Mouse (Mus musculus) neural tube, embryonic 13.5 days (tissue): ENCODE measurements at regions not wholly inside any gene's neighbourhood (a gene's known extent, or its start where the extent isn't known, plus 50 kb on each side); places are given as distances from the start of the nearest gene placed in this dataset.

Source experiments
- ATAC-seq: fragments of 200-750 bp; cut with Nextera tagmentation; 2 replicates; pipeline ENCODE4 v1.8.0; 2017; ENCODE audit warnings: low read depth, mild to moderate bottlenecking, moderate TSS enrichment, moderate library complexity
- H3K27ac ChIP-seq: fragments of 300-500 bp; sonication (generic); replicated peaks from 2 replicates; pipeline ENCODE4 v1.5.1; 2015; ENCODE audit warnings: moderate library complexity, mild to moderate bottlenecking, inconsistent platforms
- H3K27me3 ChIP-seq: fragments of 300-500 bp; sonication (generic); 2 replicates; pipeline ENCODE4 v1.6.1; 2015; ENCODE audit warnings: mild to moderate bottlenecking, inconsistent platforms
- H3K36me3 ChIP-seq: fragments of 300-500 bp; sonication (generic); 2 replicates; pipeline ENCODE4 v1.6.1; 2015; ENCODE audit warnings: mild to moderate bottlenecking, inconsistent platforms
- H3K4me1 ChIP-seq: fragments of 300-500 bp; sonication (generic); replicated peaks from 2 replicates; pipeline ENCODE4 v1.6.1; 2015; ENCODE audit warnings: inconsistent platforms
- H3K4me2 ChIP-seq: fragments of 300-500 bp; sonication (generic); 2 replicates; pipeline ENCODE4 v1.6.1; 2015; ENCODE audit warnings: inconsistent platforms, mild to moderate bottlenecking, moderate library complexity
- H3K4me3 ChIP-seq: fragments of 300-500 bp; sonication (generic); 2 replicates; pipeline ENCODE4 v1.5.1; 2015; ENCODE audit warnings: mild to moderate bottlenecking, inconsistent platforms
- H3K9ac ChIP-seq: fragments of 300-500 bp; sonication (generic); 2 replicates; pipeline ENCODE4 v1.6.1; 2015; ENCODE audit warnings: moderate library complexity, mild to moderate bottlenecking, inconsistent platforms
- H3K9me3 ChIP-seq: fragments of 300-500 bp; sonication (generic); 2 replicates; pipeline ENCODE4 v1.6.1; 2016; ENCODE audit warnings: inconsistent platforms
- WGBS: fragments of 180-500 bp; shearing (Covaris S2); methylation state at CpG from one replicate; pipeline ENCODE4 v1.1.7; 2015; 5-methylcytosine and 5-hydroxymethylcytosine counted together

DNA sequence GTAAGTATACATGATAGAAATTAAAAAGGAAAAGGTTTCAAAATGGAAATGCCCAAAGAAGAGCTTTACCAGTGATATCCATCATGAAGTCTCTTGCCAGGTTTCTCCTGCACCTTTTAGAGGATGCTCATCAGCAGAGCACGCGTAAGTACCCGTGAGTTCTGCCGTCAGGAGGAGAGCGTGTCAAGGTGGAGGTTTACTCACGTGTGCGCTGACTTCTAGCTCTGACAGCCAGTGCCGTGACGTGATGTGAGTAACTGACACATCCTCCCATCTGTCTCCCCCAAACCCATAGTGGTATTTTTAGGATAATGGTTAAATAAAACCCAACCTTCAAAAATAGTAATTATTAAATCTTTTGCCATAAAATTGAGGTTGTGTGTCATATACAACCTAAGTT is 55.3 kb downstream of the Adra2a start:
- Histone ChIP-seq H3K9ac (no peak overlapping the region), H3K4me1 (peaks cover 18% of the 10 kb centered on the region), H3K27ac (no peak overlapping the region), H3K4me3 (no peak overlapping the region), H3K27me3 (no peaks in the 10 kb centered on the region), H3K36me3 (no peaks in the 10 kb centered on the region), H3K9me3 (no peaks in the 10 kb centered on the region), H3K4me2 (no peak overlapping the region)
- no peak for ATAC-seq
- 79% methylated on average over 9 of the region's 9 CpGs for WGBS

DNA sequence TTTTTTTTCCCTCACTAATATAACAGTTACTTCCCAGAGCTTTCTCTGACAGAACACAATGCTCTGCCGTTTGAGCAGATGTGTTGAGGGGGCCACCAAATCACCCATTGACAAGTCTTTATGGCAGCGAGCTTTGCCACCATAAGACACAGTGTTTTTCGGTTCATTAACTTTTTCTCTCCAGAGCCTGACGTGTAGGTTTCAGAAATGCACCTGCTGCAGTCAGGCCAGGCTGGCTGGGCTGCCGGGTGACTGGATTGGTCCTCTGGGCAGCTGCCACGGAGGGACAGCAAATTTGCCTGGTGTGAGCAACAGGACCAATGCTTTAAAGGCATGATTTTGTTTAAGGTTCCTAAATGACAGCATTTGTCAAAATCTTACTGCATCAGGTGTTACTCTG is 55.8 kb downstream of the Adra2a start:
- Histone ChIP-seq H3K27me3 (no peaks in the 10 kb centered on the region), H3K36me3 (no peaks in the 10 kb centered on the region), H3K4me1 (peaks cover 14% of the 10 kb centered on the region), H3K9ac (no peak overlapping the region), H3K27ac (no peak overlapping the region), H3K9me3 (no peaks in the 10 kb centered on the region), H3K4me2 (no peak overlapping the region), H3K4me3 (no peak overlapping the region)
- WGBS = 16% methylated on average over 6 of the region's 6 CpGs
- no peak for ATAC-seq

DNA sequence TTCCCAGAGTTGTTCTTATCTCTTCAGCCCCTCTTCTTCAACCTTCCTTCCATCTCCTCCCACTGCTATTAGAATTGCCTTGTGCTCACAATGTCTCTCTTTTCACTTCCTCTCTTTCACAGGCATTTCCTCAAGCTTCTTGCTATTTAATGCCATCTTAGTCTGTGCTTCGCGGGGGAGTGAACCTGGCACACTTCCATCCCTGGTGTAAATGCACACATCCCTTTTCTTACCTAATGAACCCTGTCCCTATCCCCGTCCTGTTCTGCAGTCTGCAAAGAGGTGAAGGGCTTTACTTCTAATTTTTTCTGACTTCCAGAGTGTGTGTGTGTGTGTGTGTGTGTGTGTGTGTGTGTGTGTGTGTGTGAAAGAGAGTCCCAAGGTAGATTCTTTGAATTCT is 62.6 kb downstream of the Adra2a start:
- Histone ChIP-seq H3K36me3 (no peaks in the 10 kb centered on the region), H3K9me3 (no peaks in the 10 kb centered on the region), H3K4me1 (peaks cover 9% of the 10 kb centered on the region; the same call in 1 of the 2 replicates), H3K4me3 (no peak overlapping the region), H3K4me2 (no peak overlapping the region), H3K27ac (no peak overlapping the region), H3K9ac (no peak overlapping the region), H3K27me3 (no peaks in the 10 kb centered on the region)
- no peak for ATAC-seq
- 59% methylated on average over 3 of the region's 3 CpGs for WGBS

DNA sequence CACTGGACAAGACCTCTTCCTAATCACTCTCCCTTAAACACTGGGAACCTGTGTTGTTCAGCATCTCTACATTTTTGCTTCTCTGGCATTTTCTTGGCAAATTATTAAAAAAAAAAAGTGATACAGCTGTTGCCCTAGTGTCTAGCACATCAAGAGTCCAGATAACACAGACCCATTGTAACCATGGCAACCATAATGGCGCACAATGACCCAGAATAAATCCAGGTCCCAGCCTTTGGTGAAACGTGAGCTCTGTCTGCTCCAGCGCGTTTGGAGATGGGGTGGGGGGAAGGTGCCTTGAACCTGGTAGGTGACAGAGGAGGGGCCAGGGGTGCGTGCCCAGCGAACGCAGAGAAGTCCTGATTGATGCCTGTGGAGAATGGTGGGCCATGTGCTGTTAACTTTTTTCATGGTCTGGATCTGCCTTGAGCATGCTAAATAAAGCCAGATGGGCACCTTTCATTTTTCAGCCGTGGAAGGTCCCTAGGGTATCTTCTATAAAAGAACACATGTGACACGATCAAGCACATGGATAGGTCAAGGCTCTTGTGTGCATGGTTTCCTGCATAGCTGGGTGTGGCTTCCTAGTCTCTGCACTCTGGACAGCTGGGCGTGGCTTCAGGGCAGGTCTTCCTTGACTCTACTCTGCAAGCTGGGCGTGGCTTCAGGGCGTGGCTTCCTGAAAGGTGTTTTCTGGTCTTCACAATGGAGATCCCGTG is 63.3 kb downstream of the Adra2a start:
- Histone ChIP-seq H3K9me3 (no peaks in the 10 kb centered on the region), H3K4me2 (no peak overlapping the region), H3K4me3 (no peak overlapping the region), H3K36me3 (no peaks in the 10 kb centered on the region), H3K9ac (no peak overlapping the region), H3K27ac (no peak overlapping the region), H3K4me1 (peaks cover 9% of the 10 kb centered on the region; the same call in 1 of the 2 replicates), H3K27me3 (no peaks in the 10 kb centered on the region)
- peak; percentile 40; the same call in 1 of the 2 replicates for ATAC-seq
- 36% methylated on average over 13 of the region's 13 CpGs for WGBS

DNA sequence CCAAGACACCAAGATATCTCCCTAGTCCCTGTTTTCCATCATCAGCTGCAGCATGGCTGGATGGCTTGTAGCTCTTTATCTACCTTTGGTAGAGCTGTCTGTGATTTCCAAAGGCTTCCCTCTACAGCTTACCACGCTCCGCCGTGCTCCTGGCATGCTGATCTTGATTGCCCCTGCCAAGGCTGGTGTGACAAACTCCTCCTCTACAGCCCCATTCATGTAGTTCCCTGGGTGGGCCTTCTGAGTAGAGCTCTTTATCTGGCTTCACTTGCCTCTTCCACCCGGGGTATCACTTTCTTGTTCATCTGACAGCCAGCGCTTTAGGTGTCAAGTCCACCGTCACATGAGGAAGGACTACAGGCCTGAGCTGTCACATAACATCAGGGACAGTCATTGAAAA is 66.1 kb downstream of the Adra2a start:
- Histone ChIP-seq H3K27ac (no peak overlapping the region), H3K4me3 (no peak overlapping the region), H3K4me2 (no peak overlapping the region), H3K36me3 (no peaks in the 10 kb centered on the region), H3K9me3 (no peaks in the 10 kb centered on the region), H3K9ac (no peak overlapping the region), H3K4me1 (peaks cover 18% of the 10 kb centered on the region), H3K27me3 (0 out of 2 replicates have a peak, but pooled peaks cover 7% of the 10 kb centered on the region)
- no peak for ATAC-seq
- 89% methylated on average over 6 of the region's 6 CpGs for WGBS

DNA sequence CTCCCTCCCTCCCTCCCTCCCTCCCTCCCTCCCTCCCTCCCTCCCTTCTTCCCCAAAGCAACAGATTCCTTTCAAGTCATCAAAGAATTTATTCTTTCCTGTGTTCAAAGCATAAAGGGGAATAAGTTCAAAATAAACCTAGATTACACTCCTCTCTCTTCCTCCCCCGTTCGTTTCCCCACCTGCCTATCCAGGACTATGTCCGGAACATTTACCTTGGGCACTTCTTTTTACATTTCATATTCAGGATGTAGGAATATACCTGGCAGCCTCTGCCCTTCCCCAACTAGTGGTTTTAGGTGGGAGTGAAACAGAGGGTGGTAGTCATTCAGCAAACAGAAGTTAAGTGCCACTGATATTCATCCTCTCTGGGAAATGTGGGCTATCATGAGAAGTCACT is 68.7 kb downstream of the Adra2a start:
- no peak overlapping the region for H3K4me2 ChIP-seq
- H3K27me3 ChIP-seq = 0 out of 2 replicates have a peak, but pooled peaks cover 7% of the 10 kb centered on the region
- H3K9ac ChIP-seq = no peak overlapping the region
- H3K27ac ChIP-seq = no peak overlapping the region
- H3K9me3 ChIP-seq = no peaks in the 10 kb centered on the region
- H3K36me3 ChIP-seq = no peaks in the 10 kb centered on the region
- H3K4me1 ChIP-seq = peaks cover 16% of the 10 kb centered on the region
- ATAC-seq = no peak
- H3K4me3 ChIP-seq = no peak overlapping the region
- WGBS = 76% methylated on average over 3 of the region's 3 CpGs

DNA sequence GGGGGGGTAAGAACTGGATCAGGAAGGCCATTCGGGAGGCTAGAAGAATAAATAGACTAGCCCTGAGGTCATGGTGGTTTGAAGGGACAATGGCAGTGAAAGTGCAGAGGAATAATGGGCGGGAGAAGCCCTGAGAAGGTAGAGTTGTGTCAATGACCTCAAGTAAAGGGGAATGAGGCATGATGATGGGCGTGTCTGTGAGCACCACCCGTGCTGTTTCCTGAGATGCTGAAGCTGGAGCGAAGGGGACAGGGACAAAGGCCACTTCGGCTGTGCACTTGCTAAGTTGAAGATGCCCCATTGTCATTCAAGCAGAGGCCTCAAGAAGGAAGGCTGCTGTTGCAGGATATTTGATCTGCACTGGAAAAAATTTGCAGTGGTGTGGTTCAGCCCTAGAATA is 69.5 kb downstream of the Adra2a start:
- Histone ChIP-seq H3K27me3 (0 out of 2 replicates have a peak, but pooled peaks cover 7% of the 10 kb centered on the region), H3K4me3 (no peak overlapping the region), H3K9ac (no peak overlapping the region), H3K36me3 (no peaks in the 10 kb centered on the region), H3K27ac (no peak overlapping the region), H3K4me1 (peaks cover 15% of the 10 kb centered on the region), H3K9me3 (no peaks in the 10 kb centered on the region), H3K4me2 (no peak overlapping the region)
- no peak for ATAC-seq
- 31% methylated on average over 6 of the region's 6 CpGs for WGBS

DNA sequence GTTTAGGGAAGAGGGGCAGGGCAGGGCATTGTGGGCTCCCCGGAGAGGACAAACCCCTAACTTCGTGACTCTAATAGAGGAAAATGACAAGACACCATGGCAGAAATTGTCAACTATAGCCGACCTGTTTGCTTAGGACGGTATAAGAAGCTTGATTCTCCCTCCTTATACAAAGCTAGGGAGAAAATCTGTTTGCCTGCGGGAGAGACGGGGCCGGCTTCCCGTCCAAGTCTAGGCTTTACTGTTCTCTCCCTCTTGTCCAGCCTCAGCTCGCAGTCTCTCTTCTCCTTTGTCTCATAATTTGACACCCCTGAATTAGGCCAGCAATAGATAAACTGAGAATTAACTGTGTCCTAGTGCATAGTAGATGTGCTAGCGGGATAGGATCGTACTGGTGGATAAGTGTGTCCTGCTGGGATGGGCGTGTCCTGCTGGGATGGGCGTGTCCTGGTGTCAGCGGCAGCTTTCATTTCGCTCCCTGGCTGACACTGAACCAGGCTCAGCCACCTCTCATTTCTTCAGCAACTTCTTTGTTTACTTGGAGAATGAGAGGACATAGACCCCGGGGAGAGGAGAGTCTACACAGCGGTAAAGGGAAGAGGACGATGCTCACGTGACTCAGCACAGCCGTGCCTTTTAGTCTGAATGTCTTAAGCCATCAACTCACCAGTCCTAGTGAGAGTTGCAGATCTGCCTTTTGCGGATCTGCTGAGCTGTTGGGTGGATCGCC is 70.8 kb downstream of the Adra2a start:
- peak overlapping the region; percentile 59 for H3K9ac ChIP-seq
- no peak overlapping the region for H3K27ac ChIP-seq
- H3K9me3 ChIP-seq = no peaks in the 10 kb centered on the region
- peak overlapping the region; percentile 62 for H3K4me2 ChIP-seq
- 0 out of 2 replicates have a peak, but pooled peaks cover 7% of the 10 kb centered on the region for H3K27me3 ChIP-seq
- H3K4me3 ChIP-seq = peak overlapping the region; percentile 45
- ATAC-seq = peak; percentile 70
- H3K4me1 ChIP-seq = peaks cover 15% of the 10 kb centered on the region
- WGBS = 4% methylated on average over 22 of the region's 22 CpGs
- no peaks in the 10 kb centered on the region for H3K36me3 ChIP-seq

DNA sequence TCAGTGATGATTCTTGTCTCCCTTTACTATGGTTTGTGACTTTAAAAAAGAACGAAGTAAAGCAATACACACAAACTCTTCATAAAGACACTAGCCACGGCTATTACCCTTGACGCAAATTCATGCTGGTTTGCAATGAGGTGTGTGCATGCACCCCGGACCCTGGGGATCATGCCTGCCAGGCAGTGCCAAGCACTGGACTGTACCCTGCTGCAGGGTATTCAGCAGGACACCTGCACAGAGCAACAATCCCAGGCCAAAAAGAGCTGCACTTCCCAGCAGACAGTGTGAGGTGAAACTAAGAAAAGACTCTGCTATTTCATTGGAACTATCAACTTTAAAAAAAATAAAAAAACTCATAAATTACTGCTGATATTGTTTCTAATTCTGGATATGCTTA is 71.4 kb downstream of the Adra2a start:
- Histone ChIP-seq H3K4me3 (peak overlapping the region; percentile 45), H3K4me1 (peaks cover 15% of the 10 kb centered on the region), H3K27me3 (0 out of 2 replicates have a peak, but pooled peaks cover 7% of the 10 kb centered on the region), H3K9ac (peak overlapping the region; percentile 59), H3K4me2 (peak overlapping the region; percentile 62), H3K9me3 (no peaks in the 10 kb centered on the region), H3K36me3 (no peaks in the 10 kb centered on the region), H3K27ac (no peak overlapping the region)
- ATAC-seq = peak; percentile 70; the same call in 1 of the 2 replicates
- WGBS = 16% methylated on average over 4 of the region's 4 CpGs

DNA sequence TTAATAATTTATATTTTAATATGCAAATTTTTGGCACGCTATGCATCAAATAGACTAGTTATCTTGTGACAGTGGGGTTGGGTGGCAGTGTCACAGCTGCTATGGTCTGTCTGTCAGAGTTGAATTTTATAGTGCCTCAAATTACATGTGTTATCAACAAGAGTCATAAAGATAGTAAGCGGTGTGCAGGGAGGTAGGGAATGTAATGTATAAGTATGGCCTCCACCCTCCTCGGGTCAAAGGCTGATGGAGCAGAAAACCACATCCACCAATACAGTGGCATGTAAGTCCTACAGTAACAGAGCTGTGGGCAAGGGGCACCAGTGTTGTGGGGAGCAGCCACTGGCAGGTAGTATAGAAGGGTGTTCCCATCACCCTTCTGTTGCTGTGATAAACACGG is 72.9 kb downstream of the Adra2a start:
- WGBS = 59% methylated on average over 4 of the region's 4 CpGs

DNA sequence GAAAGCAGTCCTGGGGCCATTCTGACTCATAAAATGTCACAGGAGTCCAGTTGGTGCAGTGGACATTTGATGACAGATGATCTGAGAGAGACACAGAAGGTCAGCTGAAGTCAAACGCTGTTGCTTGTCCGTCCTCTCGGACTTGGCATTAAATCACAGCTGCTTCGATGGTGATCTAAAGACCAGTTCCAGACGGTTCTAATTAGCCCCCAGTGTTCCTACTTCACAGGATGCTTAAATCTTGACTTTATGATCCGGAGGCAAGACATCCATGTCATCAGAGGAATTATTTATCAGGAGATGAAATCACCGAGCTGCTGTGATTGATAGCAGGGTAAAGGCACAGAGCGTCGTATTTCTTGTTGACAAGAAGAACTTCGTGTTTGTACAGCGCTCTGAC is 73.7 kb downstream of the Adra2a start:
- Histone ChIP-seq H3K4me2 (no peak overlapping the region), H3K27me3 (0 out of 2 replicates have a peak, but pooled peaks cover 7% of the 10 kb centered on the region), H3K27ac (no peak overlapping the region), H3K4me1 (peaks cover 15% of the 10 kb centered on the region), H3K4me3 (no peak overlapping the region), H3K9me3 (no peaks in the 10 kb centered on the region), H3K9ac (no peak overlapping the region), H3K36me3 (no peaks in the 10 kb centered on the region)
- 45% methylated on average over 11 of the region's 11 CpGs for WGBS
- ATAC-seq = no peak

More for the DNA sequence above, 72.9 kb downstream of the Adra2a start:
- Histone ChIP-seq H3K4me1 (peaks cover 15% of the 10 kb centered on the region), H3K27ac (no peak overlapping the region), H3K36me3 (no peaks in the 10 kb centered on the region), H3K4me2 (no peak overlapping the region), H3K27me3 (0 out of 2 replicates have a peak, but pooled peaks cover 7% of the 10 kb centered on the region), H3K4me3 (no peak overlapping the region), H3K9me3 (no peaks in the 10 kb centered on the region), H3K9ac (no peak overlapping the region)
- ATAC-seq = no peak

DNA sequence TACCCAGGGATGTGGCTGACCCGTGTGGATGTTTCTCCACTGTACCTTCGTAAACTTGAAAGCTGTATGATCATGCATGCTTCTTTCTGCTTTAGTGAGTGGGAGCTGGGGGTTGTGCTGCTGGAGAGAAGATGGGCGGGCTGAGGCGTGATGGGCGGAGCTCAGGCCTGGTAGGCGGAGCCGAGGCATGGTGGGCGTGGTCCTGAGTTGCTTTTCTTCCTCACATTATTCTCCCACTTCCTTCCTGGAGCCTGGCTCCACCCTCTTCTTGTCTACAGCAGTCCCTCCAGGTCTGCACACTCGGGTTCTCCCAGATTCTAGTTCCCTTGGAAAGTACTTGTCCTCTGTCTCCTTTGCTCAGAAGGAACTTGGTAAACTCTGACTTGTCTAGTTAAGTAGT is 79.6 kb downstream of the Adra2a start:
- no peak overlapping the region for H3K4me2 ChIP-seq
- WGBS = 76% methylated on average over 9 of the region's 9 CpGs
- no peaks in the 10 kb centered on the region for H3K36me3 ChIP-seq

More for the DNA sequence above, 79.6 kb downstream of the Adra2a start:
- H3K27me3 ChIP-seq = no peaks in the 10 kb centered on the region
- ATAC-seq = no peak
- no peaks in the 10 kb centered on the region for H3K4me1 ChIP-seq
- no peaks in the 10 kb centered on the region for H3K9me3 ChIP-seq
- H3K4me3 ChIP-seq = no peak overlapping the region
- no peak overlapping the region for H3K9ac ChIP-seq
- H3K27ac ChIP-seq = no peak overlapping the region
